Mouse (Mus musculus): ENCODE measurements around the gene Rnf213. TPM values are rescaled to one million over a fixed set of nuclear protein-coding genes. Genes with fewer than 3 reads are reported as not detected.
A peak's percentile ranks its signal among the peaks of the same experiment; 100 is the strongest.

Gene Rnf213
- polyA plus RNA-seq, 1 experiment: 16.7 TPM

DNA sequence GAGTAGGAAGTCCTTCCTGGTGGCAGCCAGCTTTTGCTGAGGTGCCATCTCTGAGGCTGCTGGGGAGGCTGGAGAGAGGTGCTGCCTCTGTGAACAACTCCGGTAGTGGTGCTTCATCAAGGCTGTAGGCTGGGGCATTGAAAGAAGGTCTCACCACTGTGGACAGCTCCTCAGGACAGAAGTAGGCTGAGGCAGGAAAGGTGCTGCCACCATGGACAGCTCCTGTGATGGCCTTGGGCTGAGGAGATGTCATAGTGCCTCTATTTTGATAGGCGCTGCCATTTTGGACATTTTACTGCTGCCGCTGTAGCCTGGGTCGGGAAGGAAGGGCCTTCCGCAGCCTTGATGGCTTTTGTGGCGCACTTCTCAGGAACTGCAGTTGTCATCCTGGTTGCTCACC, 99.9 kb downstream of the Rnf213 start:
- peaks cover 13% of the 10 kb centered on the region for H3K79me2 ChIP-seq (ENCODE audit: control insufficient read depth, insufficient read depth)
- TF ChIP-seq MYOD1 (IDR thresholded peaks at IDR 0.05; ENCODE audit: control insufficient read depth in 1 of 3, insufficient read length in 2 of 3, low read depth in 2 of 3) (no peak), REST (IDR thresholded peaks at IDR 0.05; ENCODE audit: insufficient read depth, insufficient read length) (peak; percentile 80)
- no peak overlapping the region for H3ac ChIP-seq (ENCODE audit: control insufficient read depth, insufficient read length)
- no peaks in the 10 kb centered on the region for H3K27me3 ChIP-seq (ENCODE audit: control insufficient read depth, insufficient read depth, insufficient read length)
- no peak overlapping the region for H3K4me2 ChIP-seq (ENCODE audit: low read depth)
- H3K4me3 ChIP-seq: no peak overlapping the region
- H3K36me3 ChIP-seq (ENCODE audit: control insufficient read depth, insufficient read depth): no peaks in the 10 kb centered on the region

DNA sequence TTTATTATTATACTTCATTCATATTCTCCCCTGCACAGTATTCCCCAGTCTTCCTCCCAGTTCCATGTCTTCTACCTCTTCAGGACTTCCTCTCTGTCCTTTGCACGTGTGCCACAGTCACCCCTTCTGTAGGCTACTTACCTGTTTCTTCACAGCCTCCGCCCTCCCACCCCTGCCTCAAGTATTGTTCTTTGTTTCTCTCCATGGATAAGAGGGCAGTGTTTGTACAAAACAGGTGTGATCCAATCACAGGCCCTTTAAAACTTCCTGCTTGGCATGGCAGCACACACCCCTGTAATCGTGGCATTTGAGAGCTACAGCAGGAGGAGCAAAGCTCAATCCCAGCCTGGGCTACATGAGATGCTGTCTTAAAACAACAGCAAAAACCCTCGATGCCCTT, 100.6 kb downstream of the Rnf213 start:
- H3K4me2 ChIP-seq (ENCODE audit: low read depth): no peak overlapping the region
- no peak overlapping the region for H3K4me3 ChIP-seq
- H3K36me3 ChIP-seq (ENCODE audit: control insufficient read depth, insufficient read depth): no peaks in the 10 kb centered on the region
- H3ac ChIP-seq (ENCODE audit: control insufficient read depth, insufficient read length): no peak overlapping the region
- no peak for TF ChIP-seq REST (IDR thresholded peaks at IDR 0.05; ENCODE audit: insufficient read depth, insufficient read length)
- TF ChIP-seq POLR2A (IDR thresholded peaks at IDR 0.05; ENCODE audit: insufficient read length, low read depth): no peak
- no peak for TF ChIP-seq SRF (IDR thresholded peaks at IDR 0.05; ENCODE audit: control insufficient read depth, insufficient read length, low read depth)
- TF ChIP-seq USF1 (IDR thresholded peaks at IDR 0.05; ENCODE audit: low read depth): no peak
- H3K27me3 ChIP-seq (ENCODE audit: control insufficient read depth, insufficient read depth, insufficient read length): no peaks in the 10 kb centered on the region
- peaks cover 13% of the 10 kb centered on the region for H3K79me2 ChIP-seq (ENCODE audit: control insufficient read depth, insufficient read depth)

DNA sequence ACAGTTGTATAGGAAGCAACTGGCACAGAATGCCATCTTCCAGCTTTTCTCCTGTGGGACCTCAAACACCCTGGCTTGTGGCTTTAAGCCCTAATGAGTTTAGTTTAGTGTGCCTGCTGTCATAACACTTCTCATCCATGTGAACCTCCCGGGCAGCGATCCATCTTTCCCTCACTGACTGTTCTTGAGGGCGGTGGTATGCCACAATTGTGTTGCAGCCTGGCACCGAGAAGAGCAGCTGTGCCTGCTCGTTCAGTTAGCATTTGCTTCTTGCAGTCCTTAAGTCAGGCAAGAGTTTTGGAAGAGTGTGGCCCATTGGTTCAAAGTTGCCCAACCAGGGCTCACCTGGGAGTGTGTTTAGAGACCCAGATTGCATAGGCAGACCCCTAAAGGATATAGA, 103.2 kb downstream of the Rnf213 start:
- Histone ChIP-seq H3K27me3 (ENCODE audit: control insufficient read depth, insufficient read depth, insufficient read length) (no peaks in the 10 kb centered on the region), H3K36me3 (ENCODE audit: control insufficient read depth, insufficient read depth) (peaks cover 3% of the 10 kb centered on the region), H3K79me2 (ENCODE audit: control insufficient read depth, insufficient read depth) (peaks cover 13% of the 10 kb centered on the region), H3K4me2 (ENCODE audit: low read depth) (peak overlapping the region; percentile 32), H3K4me3 (no peak overlapping the region), H3ac (ENCODE audit: control insufficient read depth, insufficient read length) (no peak overlapping the region)
- TF ChIP-seq MYOG (IDR thresholded peaks at IDR 0.05; ENCODE audit: control insufficient read depth in 1 of 3, insufficient read depth in 1 of 3, insufficient read length in 2 of 3, low read depth in 2 of 3) (peak; percentile 63 to 96 (median 86)), MYOD1 (IDR thresholded peaks at IDR 0.05; ENCODE audit: control insufficient read depth in 1 of 3, insufficient read length in 2 of 3, low read depth in 2 of 3) (peak; percentile 95 to 99 (median 98)), E2F4 (IDR thresholded peaks at IDR 0.05; ENCODE audit: insufficient read depth) (no peak), TCF3 (IDR thresholded peaks at IDR 0.05; ENCODE audit: insufficient read length, low read depth) (peak; percentile 58), USF1 (IDR thresholded peaks at IDR 0.05; ENCODE audit: low read depth) (no peak), TCF12 (IDR thresholded peaks at IDR 0.05; ENCODE audit: insufficient read depth, poor library complexity, severe bottlenecking) (peak; percentile 59)

DNA sequence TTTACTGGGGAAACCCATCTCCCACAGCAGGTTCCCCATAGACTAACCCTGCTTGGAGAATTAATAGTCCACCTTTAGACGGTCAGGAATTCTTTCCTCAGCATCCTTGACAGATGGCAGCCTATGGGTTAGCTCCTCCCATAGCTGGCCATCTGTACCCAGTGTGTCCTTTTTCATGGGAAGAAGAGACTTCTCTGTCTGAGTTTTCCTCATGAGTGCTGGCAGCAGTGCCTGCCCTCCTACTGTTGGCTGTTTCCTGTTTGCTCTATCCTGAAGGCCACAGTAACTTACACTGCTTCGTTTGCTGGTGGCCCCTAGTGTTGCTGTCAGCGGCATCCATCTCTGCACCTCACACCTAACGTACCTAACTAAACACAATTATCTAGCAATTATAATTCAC, 104.6 kb downstream of the Rnf213 start:
- Histone ChIP-seq H3K4me3 (no peak overlapping the region), H3K79me2 (ENCODE audit: control insufficient read depth, insufficient read depth) (peaks cover 5% of the 10 kb centered on the region), H3K36me3 (ENCODE audit: control insufficient read depth, insufficient read depth) (peaks cover 3% of the 10 kb centered on the region), H3K27me3 (ENCODE audit: control insufficient read depth, insufficient read depth, insufficient read length) (no peaks in the 10 kb centered on the region), H3K4me2 (ENCODE audit: low read depth) (no peak overlapping the region), H3ac (ENCODE audit: control insufficient read depth, insufficient read length) (no peak overlapping the region)
- no peak for TF ChIP-seq E2F4 (IDR thresholded peaks at IDR 0.05; ENCODE audit: insufficient read depth)
- no peak for TF ChIP-seq MYOD1 (IDR thresholded peaks at IDR 0.05; ENCODE audit: control insufficient read depth in 1 of 3, insufficient read length in 2 of 3, low read depth in 2 of 3)
- TF ChIP-seq USF1 (IDR thresholded peaks at IDR 0.05; ENCODE audit: low read depth): no peak
- TF ChIP-seq TCF3 (IDR thresholded peaks at IDR 0.05; ENCODE audit: insufficient read length, low read depth): no peak
- TF ChIP-seq TCF12 (IDR thresholded peaks at IDR 0.05; ENCODE audit: insufficient read depth, poor library complexity, severe bottlenecking): no peak
- no peak for TF ChIP-seq POLR2A (IDR thresholded peaks at IDR 0.05; ENCODE audit: insufficient read length, low read depth)
- no peak for TF ChIP-seq POLR2AphosphoS2 (IDR thresholded peaks at IDR 0.05; ENCODE audit: insufficient read length, low read depth)
- TF ChIP-seq SRF (IDR thresholded peaks at IDR 0.05; ENCODE audit: control insufficient read depth, insufficient read length, low read depth): no peak
- TF ChIP-seq MYOG (IDR thresholded peaks at IDR 0.05; ENCODE audit: control insufficient read depth in 1 of 3, insufficient read depth in 1 of 3, insufficient read length in 2 of 3, low read depth in 2 of 3): no peak
- no peak for TF ChIP-seq CEBPB (IDR thresholded peaks at IDR 0.05; ENCODE audit: insufficient read depth, poor library complexity, severe bottlenecking)
- TF ChIP-seq REST (IDR thresholded peaks at IDR 0.05; ENCODE audit: insufficient read depth, insufficient read length): no peak
- TF ChIP-seq MAX (IDR thresholded peaks at IDR 0.05; ENCODE audit: low read depth): no peak

DNA sequence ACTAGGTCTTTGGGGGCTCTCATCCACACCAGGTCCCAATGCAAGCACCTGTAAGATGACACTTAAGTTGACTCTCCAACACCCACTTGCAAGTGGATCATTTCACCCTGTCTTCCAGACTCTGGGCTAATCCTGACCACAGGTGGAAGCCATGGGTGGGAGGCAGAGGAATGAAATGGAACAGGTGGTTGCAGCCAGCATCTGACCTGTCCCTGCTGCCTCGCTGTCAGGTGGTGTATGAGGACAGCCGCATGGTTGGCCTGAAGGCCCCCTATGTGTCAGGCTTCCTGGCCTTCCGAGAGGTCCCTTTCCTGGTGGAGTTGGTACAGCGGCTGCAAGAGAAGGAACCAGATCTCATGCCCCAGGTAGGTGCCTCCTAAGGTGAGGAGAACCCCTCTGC, 106.4 kb downstream of the Rnf213 start:
- TF ChIP-seq POLR2A (IDR thresholded peaks at IDR 0.05; ENCODE audit: insufficient read length, low read depth): no peak
- no peak for TF ChIP-seq REST (IDR thresholded peaks at IDR 0.05; ENCODE audit: insufficient read depth, insufficient read length)
- peak in 1 of 3 experiments; percentile 74 for TF ChIP-seq MYOG (IDR thresholded peaks at IDR 0.05; ENCODE audit: control insufficient read depth in 1 of 3, insufficient read depth in 1 of 3, insufficient read length in 2 of 3, low read depth in 2 of 3)
- TF ChIP-seq POLR2AphosphoS2 (IDR thresholded peaks at IDR 0.05; ENCODE audit: insufficient read length, low read depth): no peak
- TF ChIP-seq SRF (IDR thresholded peaks at IDR 0.05; ENCODE audit: control insufficient read depth, insufficient read length, low read depth): no peak
- no peak for TF ChIP-seq TCF12 (IDR thresholded peaks at IDR 0.05; ENCODE audit: insufficient read depth, poor library complexity, severe bottlenecking)
- TF ChIP-seq TCF3 (IDR thresholded peaks at IDR 0.05; ENCODE audit: insufficient read length, low read depth): peak; percentile 21
- TF ChIP-seq MYOD1 (IDR thresholded peaks at IDR 0.05; ENCODE audit: control insufficient read depth in 1 of 3, insufficient read length in 2 of 3, low read depth in 2 of 3): peak in 2 of 3 experiments; percentile 57 to 96
- no peaks in the 10 kb centered on the region for H3K79me2 ChIP-seq (ENCODE audit: control insufficient read depth, insufficient read depth)
- H3K27me3 ChIP-seq (ENCODE audit: control insufficient read depth, insufficient read depth, insufficient read length): no peaks in the 10 kb centered on the region
- H3K4me3 ChIP-seq: no peak overlapping the region
- H3K4me2 ChIP-seq (ENCODE audit: low read depth): no peak overlapping the region
- H3ac ChIP-seq (ENCODE audit: control insufficient read depth, insufficient read length): no peak overlapping the region
- H3K36me3 ChIP-seq (ENCODE audit: control insufficient read depth, insufficient read depth): peaks cover 3% of the 10 kb centered on the region
